8 mouse cellular contexts compared by ENCODE assay signal in genomic region chr15:99222794-99223584, GRCm38 (mm10). TPM values are rescaled to one million over a fixed set of nuclear protein-coding genes. Genes with fewer than 3 reads are reported as not detected.
DNase-seq lines count a peak whose midpoint lies in the region; ATAC-seq lines count a peak whose summit lies in the region.

No protein-coding gene starts in this region.

- no peak for ATAC-seq in kidney, embryonic 15.5 days (replicated peaks; ENCODE audit: low FRiP score)
- no peak for ATAC-seq in granulocyte monocyte progenitor cell, adult 5-6 weeks (replicated peaks; ENCODE audit: poor library complexity, severe bottlenecking)

- H3K36me3 ChIP-seq in kidney, embryonic 15.5 days = no peaks in the 10 kb centered on the region
- no peaks in the 10 kb centered on the region for H3K36me3 ChIP-seq in embryonic facial prominence, embryonic 10.5 days (replicated peaks)

- peak overlapping the region; percentile 81 for H3K4me2 ChIP-seq in kidney, embryonic 15.5 days

- DNase-seq in kidney, adult 18-20 months = no peak
- no peak for DNase-seq in embryonic facial prominence, embryonic 10.5 days (ENCODE audit: low spot score)
- DNase-seq in induced T-regulatory cell, adult 2 months (ENCODE audit: low read depth) = peak; percentile 30
- peak; percentile 34 for DNase-seq in naive thymus-derived CD4-positive, alpha-beta T cell, adult 2 months (ENCODE audit: low read depth)
- no peak for DNase-seq in urinary bladder, postnatal 25 days (ENCODE audit: low spot score)
- DNase-seq in spleen, postnatal 14 days (ENCODE audit: low spot score in 2 of 2) = no peak

- peak overlapping the region; percentile 48 for H3K4me3 ChIP-seq in kidney, embryonic 15.5 days (replicated peaks)
- H3K4me3 ChIP-seq in embryonic facial prominence, embryonic 10.5 days = peak overlapping the region; percentile 57

- H3K4me1 ChIP-seq in kidney, embryonic 15.5 days = peaks cover 49% of the 10 kb centered on the region
- peaks cover 62% of the 10 kb centered on the region for H3K4me1 ChIP-seq in embryonic facial prominence, embryonic 10.5 days

- WGBS in kidney, embryonic 15.5 days = 5% methylated on average over 18 of the region's 18 CpGs
- 5% methylated on average over 18 of the region's 18 CpGs for WGBS in embryonic facial prominence, embryonic 10.5 days

- H3K9me3 ChIP-seq in kidney, embryonic 15.5 days (replicated peaks) = no peaks in the 10 kb centered on the region
- H3K9me3 ChIP-seq in embryonic facial prominence, embryonic 10.5 days = no peaks in the 10 kb centered on the region

- peaks cover 94% of the 10 kb centered on the region for H3K27me3 ChIP-seq in kidney, embryonic 15.5 days
- H3K27me3 ChIP-seq in embryonic facial prominence, embryonic 10.5 days (replicated peaks; ENCODE audit: low read depth, poor library complexity, severe bottlenecking) = peaks cover 89% of the 10 kb centered on the region

- H3K9ac ChIP-seq in kidney, embryonic 15.5 days = no peak overlapping the region

- no peak overlapping the region for H3K27ac ChIP-seq in kidney, embryonic 15.5 days
- no peak overlapping the region for H3K27ac ChIP-seq in embryonic facial prominence, embryonic 10.5 days (replicated peaks)

RNA-seq across cellular contexts. Expression of gene Kcnh3, which starts 1.7 kb away (rescaled TPM):
- polyA plus RNA-seq in kidney, embryonic 15.5 days (2015; fragmentation: Nextera tagmentation; extraction: Ambion mirVana) = 0.44 and 0.51 TPM in 2 replicates
- 0.25 TPM in 2 replicates for polyA plus RNA-seq in embryonic facial prominence, embryonic 10.5 days (2016; fragmentation: Nextera tagmentation; extraction: Ambion mirVana)
- total RNA-seq in granulocyte monocyte progenitor cell, adult 5-6 weeks (2014; fragmentation: Nextera tagmentation) = not detected in 2 replicates
- not detected in 2 replicates for total RNA-seq in granulocyte monocyte progenitor cell, adult 5-6 weeks (2017)

RNA-seq across cellular contexts. Expression of gene Mcrs1, which starts 28.8 kb away (rescaled TPM):
- 149 and 172 TPM in 2 replicates for polyA plus RNA-seq in kidney, embryonic 15.5 days (2015; fragmentation: Nextera tagmentation; extraction: Ambion mirVana)
- polyA plus RNA-seq in embryonic facial prominence, embryonic 10.5 days (2016; fragmentation: Nextera tagmentation; extraction: Ambion mirVana) = 185 and 189 TPM in 2 replicates
- 30.9 and 51.4 TPM in 2 replicates for total RNA-seq in granulocyte monocyte progenitor cell, adult 5-6 weeks (2014; fragmentation: Nextera tagmentation)
- 44.0 and 48.0 TPM in 2 replicates for total RNA-seq in granulocyte monocyte progenitor cell, adult 5-6 weeks (2017)

Comparison
In these comparisons a context has a peak if more than half of its experiments do, and no peak if none do; other contexts are left out.
1. DNase-seq: peak in induced T-regulatory cell, adult 2 months (single experiment) and naive thymus-derived CD4-positive, alpha-beta T cell, adult 2 months (single experiment); none in kidney, adult 18-20 months (single experiment), embryonic facial prominence, embryonic 10.5 days (single experiment), urinary bladder, postnatal 25 days (single experiment) and spleen, postnatal 14 days (0 of 2).